Mouse (Mus musculus): ENCODE results near the gene U2af1l4.

DNA sequence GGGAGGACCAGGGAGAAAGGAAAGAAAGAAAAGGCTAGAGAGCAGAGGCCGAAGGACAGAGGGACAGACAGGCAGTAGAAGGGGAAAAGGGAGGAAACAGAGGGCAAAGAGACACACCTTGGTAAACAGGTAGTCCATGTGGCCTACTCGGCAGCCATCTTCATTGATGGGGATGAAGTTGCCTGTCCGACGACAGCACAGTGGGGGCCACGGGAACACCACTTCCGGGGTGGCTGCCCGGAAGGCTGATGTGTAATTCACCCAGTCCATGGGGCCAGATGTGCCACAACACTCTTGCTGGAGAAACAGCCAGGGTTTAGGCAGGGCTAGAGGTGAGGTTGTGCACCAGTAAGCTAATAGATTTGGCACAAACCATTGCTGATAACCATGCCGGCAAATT is 41.8 kb downstream of the U2af1l4 start:
- TF ChIP-seq POLR2A (IDR thresholded peaks at IDR 0.05; ENCODE audit: insufficient read length, low read depth) = no peak
- TF ChIP-seq MYOG (IDR thresholded peaks at IDR 0.05; ENCODE audit: control insufficient read depth in 1 of 3, insufficient read depth in 1 of 3, insufficient read length in 2 of 3, low read depth in 2 of 3) = no peak
- TF ChIP-seq USF1 (IDR thresholded peaks at IDR 0.05; ENCODE audit: low read depth) = no peak
- TF ChIP-seq MAX (IDR thresholded peaks at IDR 0.05; ENCODE audit: low read depth) = no peak
- no peak for TF ChIP-seq SRF (IDR thresholded peaks at IDR 0.05; ENCODE audit: control insufficient read depth, insufficient read length, low read depth)
- TF ChIP-seq E2F4 (IDR thresholded peaks at IDR 0.05; ENCODE audit: insufficient read depth) = no peak
- TF ChIP-seq TCF12 (IDR thresholded peaks at IDR 0.05; ENCODE audit: insufficient read depth, poor library complexity, severe bottlenecking) = no peak

Measured in myocyte (in vitro differentiated cells).